Mouse (Mus musculus): Measurements from ENCODE around the gene Zcchc24.
"Not testable (repeated sequence)": the region's sequence is repeated elsewhere in the genome, so short reads cannot be mapped to it uniquely, and the experiment has no call there.

Zcchc24 gene

GRCm38 (mm10) chr14:25768915-25769625 lies at the start of gene Zcchc24:
Gene Zcchc24 (minus strand): TSS chr14:25769039.
- DNase-seq (ENCODE audit: low read depth, low spot score) = no peak

GRCm38 (mm10) chr14:25816416-25816815 lies 47.6 kb upstream of the Zcchc24 start:
- no peak for DNase-seq (ENCODE audit: low read depth, low spot score)

GRCm38 (mm10) chr14:25814140-25814539 lies 45.3 kb upstream of the Zcchc24 start:
- DNase-seq (ENCODE audit: low read depth, low spot score) = no peak

- DNase-seq (ENCODE audit: low read depth, low spot score) = not testable (repeated sequence)
Observed at GRCm38 (mm10) chr14:25811026-25811425, 42.2 kb upstream of the Zcchc24 start.

- no peak for DNase-seq (ENCODE audit: low read depth, low spot score)
Observed at GRCm38 (mm10) chr14:25806561-25806960, 37.7 kb upstream of the Zcchc24 start.

GRCm38 (mm10) chr14:25805871-25806270 lies 37.0 kb upstream of the Zcchc24 start:
- no peak for DNase-seq (ENCODE audit: low read depth, low spot score)

- DNase-seq (ENCODE audit: low read depth, low spot score) = no peak
Observed at GRCm38 (mm10) chr14:25803246-25803809, 34.5 kb upstream of the Zcchc24 start.

GRCm38 (mm10) chr14:25802511-25802910 lies 33.7 kb upstream of the Zcchc24 start:
- no peak for DNase-seq (ENCODE audit: low read depth, low spot score)

GRCm38 (mm10) chr14:25800166-25800960 lies 31.5 kb upstream of the Zcchc24 start:
- DNase-seq (ENCODE audit: low read depth, low spot score) = peak; percentile 46

- no peak for DNase-seq (ENCODE audit: low read depth, low spot score)
Observed at GRCm38 (mm10) chr14:25796619-25797018, 27.8 kb upstream of the Zcchc24 start.

GRCm38 (mm10) chr14:25795561-25796174 lies 26.8 kb upstream of the Zcchc24 start:
- no peak for DNase-seq (ENCODE audit: low read depth, low spot score)

GRCm38 (mm10) chr14:25795067-25795466 lies 26.2 kb upstream of the Zcchc24 start:
- DNase-seq (ENCODE audit: low read depth, low spot score) = no peak

- DNase-seq (ENCODE audit: low read depth, low spot score) = no peak
Observed at GRCm38 (mm10) chr14:25794331-25794730, 25.5 kb upstream of the Zcchc24 start.

- DNase-seq (ENCODE audit: low read depth, low spot score) = no peak
Observed at GRCm38 (mm10) chr14:25790768-25791302, 22.0 kb upstream of the Zcchc24 start.

GRCm38 (mm10) chr14:25789946-25790345 lies 21.1 kb upstream of the Zcchc24 start:
- no peak for DNase-seq (ENCODE audit: low read depth, low spot score)

GRCm38 (mm10) chr14:25789207-25789606 lies 20.4 kb upstream of the Zcchc24 start:
- no peak for DNase-seq (ENCODE audit: low read depth, low spot score)

- DNase-seq (ENCODE audit: low read depth, low spot score) = no peak
Observed at GRCm38 (mm10) chr14:25788201-25788600, 19.4 kb upstream of the Zcchc24 start.

- DNase-seq (ENCODE audit: low read depth, low spot score) = no peak
Observed at GRCm38 (mm10) chr14:25787387-25787910, 18.6 kb upstream of the Zcchc24 start.

- DNase-seq (ENCODE audit: low read depth, low spot score) = no peak
Observed at GRCm38 (mm10) chr14:25786959-25787358, 18.1 kb upstream of the Zcchc24 start.

- no peak for DNase-seq (ENCODE audit: low read depth, low spot score)
Observed at GRCm38 (mm10) chr14:25785210-25785609, 16.4 kb upstream of the Zcchc24 start.

- DNase-seq (ENCODE audit: low read depth, low spot score) = no peak
Observed at GRCm38 (mm10) chr14:25783220-25783619, 14.4 kb upstream of the Zcchc24 start.

- DNase-seq (ENCODE audit: low read depth, low spot score) = no peak
Observed at GRCm38 (mm10) chr14:25780601-25781000, 11.8 kb upstream of the Zcchc24 start.
